Mouse (Mus musculus) MEL (cell line): Measurements from ENCODE around the gene Mms19. TPM values are rescaled to one million over a fixed set of nuclear protein-coding genes. Genes with fewer than 3 reads are reported as not detected.

Source experiments
- DNase-seq: peaks from one replicate; pipeline ENCODE4 v3.0.0; 2011; ENCODE audit warnings: low read depth, low spot score
- H3K27ac ChIP-seq: 2 replicates; pipeline ENCODE4 v1.5.1; 2012; ENCODE audit warnings: low read depth, mild to moderate bottlenecking, control low read depth, low read length, moderate library complexity; ENCODE audit not compliant: control insufficient read depth
- H3K27me3 ChIP-seq, 2 experiments: fragments of 150-350 bp in 1 of 2; sonication (generic) in 1 of 2; 2 replicates each; pipeline ENCODE4 v1.6.1; 2012; ENCODE audit warnings: low read length in 2 of 2, mild to moderate bottlenecking in 2 of 2, improper control_type of control experiment in 1 of 2, moderate library complexity in 1 of 2; ENCODE audit not compliant: insufficient read depth in 2 of 2, control insufficient read depth in 1 of 2
- H3K36me3 ChIP-seq, 2 experiments: 2 replicates each; pipeline ENCODE4 v1.6.1; 2012 to 2014; ENCODE audit warnings: low read length in 2 of 2, improper control_type of control experiment in 1 of 2, inconsistent platforms in 1 of 2, mild to moderate bottlenecking in 1 of 2; ENCODE audit not compliant: insufficient read depth in 2 of 2, control insufficient read depth in 1 of 2
- H3K4me1 ChIP-seq, 2 experiments: fragments of 150-350 bp in 1 of 2; sonication (generic) in 1 of 2; 2 replicates each; pipeline ENCODE4 v1.6.1; 2012; ENCODE audit warnings: low read length in 2 of 2, improper control_type of control experiment in 1 of 2, mild to moderate bottlenecking in 1 of 2; ENCODE audit not compliant: insufficient read depth in 2 of 2, control insufficient read depth in 1 of 2
- H3K4me3 ChIP-seq, 2 experiments: fragments of 150-350 bp in 1 of 2; sonication (generic) in 1 of 2; 2 replicates each; pipeline ENCODE4 v1.5.1; 2012; ENCODE audit warnings: low read depth in 2 of 2, low read length in 2 of 2, mild to moderate bottlenecking in 2 of 2, moderate library complexity in 2 of 2, control low read depth in 1 of 2, improper control_type of control experiment in 1 of 2; ENCODE audit not compliant: control insufficient read depth in 1 of 2, insufficient read depth in 1 of 2
- H3K79me2 ChIP-seq: 2 replicates; pipeline ENCODE4 v1.6.1; 2012; ENCODE audit warnings: mild to moderate bottlenecking, low read length, moderate library complexity; ENCODE audit not compliant: control insufficient read depth, poor library complexity, insufficient read depth
- H3K9ac ChIP-seq: 2 replicates; pipeline ENCODE4 v1.6.1; 2012; ENCODE audit warnings: low read depth, mild to moderate bottlenecking, control low read depth, low read length, moderate library complexity; ENCODE audit not compliant: control insufficient read depth, poor library complexity, severe bottlenecking
- H3K9me3 ChIP-seq: fragments of 150-350 bp; sonication (generic); replicated peaks from 2 replicates; pipeline ENCODE4 v1.6.1; 2012; ENCODE audit warnings: mild to moderate bottlenecking, low read length, improper control_type of control experiment, moderate library complexity; ENCODE audit not compliant: insufficient read depth
- ETS1 ChIP-seq: IDR thresholded peaks from 2 replicates; pipeline ENCODE4 v1.6.1; 2012; ENCODE audit warnings: low read depth, mild to moderate bottlenecking, inconsistent platforms, low read length, improper control_type of control experiment, moderate library complexity
- GABPA ChIP-seq: IDR thresholded peaks from 2 replicates; pipeline ENCODE4 v1.6.1; 2012; ENCODE audit warnings: low read depth, mild to moderate bottlenecking, inconsistent platforms, low read length, improper control_type of control experiment, moderate library complexity
- HCFC1 ChIP-seq: IDR thresholded peaks from 2 replicates; pipeline ENCODE4 v1.6.1; 2012; ENCODE audit warnings: low read depth, mild to moderate bottlenecking, inconsistent platforms, low read length, improper control_type of control experiment, moderate library complexity
- JUND ChIP-seq: IDR thresholded peaks from 2 replicates; pipeline ENCODE4 v1.6.1; 2011; ENCODE audit warnings: low read depth, mild to moderate bottlenecking, improper control_type of control experiment, low read length
- MAFK ChIP-seq: IDR thresholded peaks from 2 replicates; pipeline ENCODE4 v1.6.1; 2011; ENCODE audit warnings: low read depth, mild to moderate bottlenecking, low read length, improper control_type of control experiment, borderline replicate concordance
- MAX ChIP-seq: IDR thresholded peaks from 2 replicates; pipeline ENCODE4 v1.6.1; 2011; ENCODE audit warnings: low read length, improper control_type of control experiment
- MEF2A ChIP-seq: IDR thresholded peaks from 2 replicates; pipeline ENCODE4 v1.6.1; 2014; ENCODE audit warnings: low read depth, mild to moderate bottlenecking, inconsistent platforms, low read length, improper control_type of control experiment; ENCODE audit not compliant: poor library complexity, insufficient replicate concordance, severe bottlenecking; ENCODE audit errors: extremely low read depth
- MYB ChIP-seq: IDR thresholded peaks from 2 replicates; pipeline ENCODE4 v1.6.1; 2011; ENCODE audit warnings: mild to moderate bottlenecking, low read depth, low read length, improper control_type of control experiment
- NELFE ChIP-seq: IDR thresholded peaks from 2 replicates; pipeline ENCODE4 v1.6.1; 2011; ENCODE audit warnings: low read depth, low read length, improper control_type of control experiment
- NRF1 ChIP-seq: IDR thresholded peaks from 2 replicates; pipeline ENCODE4 v1.6.1; 2014; ENCODE audit warnings: low read depth, mild to moderate bottlenecking, inconsistent platforms, low read length, improper control_type of control experiment, moderate library complexity; ENCODE audit not compliant: poor library complexity, insufficient read depth, severe bottlenecking
- POLR2A ChIP-seq, 2 experiments: IDR thresholded peaks; 2 replicates each; pipeline ENCODE4 v1.6.1; 2011 to 2012; ENCODE audit warnings: low read length in 2 of 2, mild to moderate bottlenecking in 2 of 2, control low read depth in 1 of 2, improper control_type of control experiment in 1 of 2, low read depth in 1 of 2, moderate library complexity in 1 of 2; ENCODE audit not compliant: control insufficient read depth in 1 of 2, insufficient read depth in 1 of 2, poor library complexity in 1 of 2
- POLR2AphosphoS2 ChIP-seq: IDR thresholded peaks from 2 replicates; pipeline ENCODE4 v1.6.1; 2011; ENCODE audit warnings: low read length, improper control_type of control experiment
- SIN3A ChIP-seq: IDR thresholded peaks from 2 replicates; pipeline ENCODE4 v1.6.1; 2012; ENCODE audit warnings: low read length, improper control_type of control experiment, inconsistent platforms
- TBP ChIP-seq: IDR thresholded peaks from 2 replicates; pipeline ENCODE4 v1.8.0; 2011; ENCODE audit warnings: low read depth, low read length, improper control_type of control experiment
- TCF12 ChIP-seq: IDR thresholded peaks from 2 replicates; pipeline ENCODE4 v1.6.1; 2014; ENCODE audit warnings: low read depth, mild to moderate bottlenecking, inconsistent platforms, low read length, improper control_type of control experiment, moderate library complexity
- UBTF ChIP-seq: IDR thresholded peaks from 2 replicates; pipeline ENCODE4 v1.6.1; 2012; ENCODE audit warnings: low read depth, mild to moderate bottlenecking, inconsistent platforms, low read length, improper control_type of control experiment, moderate library complexity, borderline replicate concordance; ENCODE audit not compliant: insufficient read depth
- ZMIZ1 ChIP-seq: IDR thresholded peaks from 2 replicates; pipeline ENCODE4 v1.6.1; 2012; ENCODE audit warnings: low read depth, mild to moderate bottlenecking, inconsistent platforms, low read length, improper control_type of control experiment, moderate library complexity
- ZNF384 ChIP-seq: IDR thresholded peaks from 2 replicates; pipeline ENCODE4 v1.6.1; 2012; ENCODE audit warnings: low read depth, mild to moderate bottlenecking, inconsistent platforms, low read length, improper control_type of control experiment
- polyA plus RNA-seq, 2 experiments: library from polyadenylated mRNA; stranded (reverse) in 1 of 2; unstranded in 1 of 2; fragments of >175 nt in 1 of 2; fragments of >200 nt in 1 of 2; gene quantifications; 2 replicates each; pipeline versions ENCODE4 v1.2.1 to v1.2.4; 2012; ENCODE audit warnings: low replicate concordance in 2 of 2, low read depth in 1 of 2; ENCODE audit not compliant: insufficient read length in 2 of 2, insufficient read depth in 1 of 2, missing spikeins in 1 of 2
- total RNA-seq: library from RNA; depleted of rRNA; stranded (reverse); fragments of 300-350 nt; gene quantifications from 2 replicates; pipeline ENCODE4 v1.2.3, GENCODE M21; 2012

Mms19 gene
- total and polyA plus RNA-seq, 3 experiments = 25.6 to 88.6 TPM; not detected in 1

DNA sequence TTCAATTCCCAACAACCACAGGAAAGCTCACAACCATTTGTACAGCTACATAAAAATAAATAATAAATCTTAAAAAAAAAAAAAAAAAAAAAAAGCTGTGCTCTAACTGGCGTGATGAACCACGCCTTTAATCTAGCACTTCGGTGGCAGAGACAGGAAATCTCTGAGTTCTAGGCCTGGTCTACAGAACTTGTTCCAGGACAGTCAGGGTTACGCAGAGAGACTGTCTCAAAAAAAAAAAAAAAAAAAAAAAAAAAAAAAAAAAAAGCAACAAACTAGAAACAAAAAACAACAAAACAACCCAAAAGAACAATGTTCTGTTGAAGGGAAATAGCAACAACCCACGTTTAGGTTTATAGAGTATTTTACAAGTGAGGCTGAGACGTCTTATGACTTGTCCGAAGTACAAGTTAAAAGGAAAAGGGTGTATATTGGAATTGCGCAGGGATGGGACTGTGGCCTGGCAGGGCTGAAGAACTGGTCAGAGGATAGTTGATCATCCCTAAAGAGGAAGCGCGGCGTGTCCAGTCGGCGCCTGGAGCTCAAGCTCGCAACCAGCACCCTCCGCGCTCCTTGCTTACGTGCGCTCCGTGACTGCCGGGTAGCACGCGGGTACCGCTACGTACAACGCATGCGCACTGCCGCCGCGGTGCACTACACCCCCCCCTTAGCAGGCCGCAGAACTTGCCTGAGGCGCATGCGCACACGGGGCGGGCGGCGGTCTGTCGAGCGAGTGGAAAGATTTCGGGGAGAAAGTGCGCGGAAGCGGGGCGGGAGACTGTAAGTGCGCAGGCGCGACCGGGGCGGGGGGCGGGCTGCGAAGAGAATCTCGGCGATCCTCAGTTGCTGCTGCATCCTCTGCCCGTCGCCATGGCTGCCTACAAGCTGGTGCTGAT is 69.5 kb downstream of the Mms19 start, which contains the start of gene Pgam1 (continued):
- TF ChIP-seq TBP (0 out of 2 replicates have a peak, but pooled peaks have one; percentile 33), SIN3A (peak; percentile 72), TCF12 (peak; percentile 16; the same call in 1 of the 2 replicates)

GRCm38 (mm10) chr19:41910396-41910795 is 70.6 kb downstream of the Mms19 start:
- H3K9me3 ChIP-seq = no peaks in the 10 kb centered on the region
- H3K27ac ChIP-seq = no peak overlapping the region
- H3K79me2 ChIP-seq = peaks cover 33% of the 10 kb centered on the region
- peaks cover 11 to 51% of the 10 kb centered on the region in 2 experiments; a peak in 3 of 4 replicates for H3K36me3 ChIP-seq
- TF ChIP-seq JUND (no peak), NRF1 (no peak), ZMIZ1 (no peak), UBTF (no peak), GABPA (no peak), HCFC1 (no peak), MAFK (no peak), MYB (no peak), TBP (no peak), POLR2A (IDR thresholded peaks at IDR 0.05; ENCODE audit: control insufficient read depth in 1 of 2, insufficient read depth in 1 of 2, low read depth in 1 of 2, low read length in 2 of 2, poor library complexity in 1 of 2) (no peak), MAX (no peak), NELFE (no peak), ETS1 (no peak), MEF2A (no peak)
- no peak overlapping the region for H3K9ac ChIP-seq
- no peak overlapping the region for H3K4me3 ChIP-seq
- H3K4me1 ChIP-seq = peaks cover 20 to 45% of the 10 kb centered on the region in 2 experiments
- DNase-seq = no peak
- no peaks in the 10 kb centered on the region for H3K27me3 ChIP-seq

GRCm38 (mm10) chr19:41908736-41909135 is 72.2 kb downstream of the Mms19 start:
- Histone ChIP-seq H3K79me2 (peaks cover 18% of the 10 kb centered on the region), H3K27ac (no peak overlapping the region), H3K4me3 (no peak overlapping the region), H3K27me3 (no peaks in the 10 kb centered on the region), H3K36me3 (peaks cover 2 to 40% of the 10 kb centered on the region in 2 experiments; a peak in 3 of 4 replicates), H3K9me3 (no peaks in the 10 kb centered on the region)
- peak; percentile 39 for DNase-seq
- TF ChIP-seq POLR2AphosphoS2 (no peak), ZNF384 (peak; percentile 76)
- TF ChIP-seq, all 39 proteins: peak for 1
- Histone ChIP-seq H3K9ac (no peak overlapping the region), H3K4me1 (peaks cover 15 to 43% of the 10 kb centered on the region in 2 experiments)
